Mouse (Mus musculus): ENCODE results near the gene Clec16a. TPM values are rescaled to one million over a fixed set of nuclear protein-coding genes. Genes with fewer than 3 reads are reported as not detected.

The Clec16a gene
- polyA plus RNA-seq, 1 experiment from 2014 or later = 32.3 TPM

- WGBS = 81% methylated on average over 3 of the region's 3 CpGs
- no peaks in the 10 kb centered on the region for H3K4me1 ChIP-seq (ENCODE audit: control insufficient read depth, insufficient read depth, low read length)
- H3K27me3 ChIP-seq (ENCODE audit: control insufficient read depth, insufficient read depth, low read length) = no peaks in the 10 kb centered on the region
- H3K36me3 ChIP-seq (ENCODE audit: control insufficient read depth, insufficient read depth, low read length) = no peaks in the 10 kb centered on the region
- no peak overlapping the region for H3K27ac ChIP-seq (replicated peaks; ENCODE audit: low read depth, low read length)
- DNase-seq (ENCODE audit: low spot score) (no peak), ATAC-seq (ENCODE audit: insufficient number of reproducible peaks, low FRiP score, low TSS enrichment, low read depth) (no peak)
- no peak overlapping the region for H3K4me2 ChIP-seq (ENCODE audit: low read depth, severe bottlenecking)
- H3K4me3 ChIP-seq (ENCODE audit: low read depth, low read length) = no peak overlapping the region
- H3K9ac ChIP-seq (ENCODE audit: low read length) = no peak overlapping the region
- H3K9me3 ChIP-seq (ENCODE audit: control insufficient read depth, low read length) = no peaks in the 10 kb centered on the region
Observed at GRCm38 (mm10) chr16:10754521-10755296, 209.6 kb downstream of the Clec16a start.

DNA sequence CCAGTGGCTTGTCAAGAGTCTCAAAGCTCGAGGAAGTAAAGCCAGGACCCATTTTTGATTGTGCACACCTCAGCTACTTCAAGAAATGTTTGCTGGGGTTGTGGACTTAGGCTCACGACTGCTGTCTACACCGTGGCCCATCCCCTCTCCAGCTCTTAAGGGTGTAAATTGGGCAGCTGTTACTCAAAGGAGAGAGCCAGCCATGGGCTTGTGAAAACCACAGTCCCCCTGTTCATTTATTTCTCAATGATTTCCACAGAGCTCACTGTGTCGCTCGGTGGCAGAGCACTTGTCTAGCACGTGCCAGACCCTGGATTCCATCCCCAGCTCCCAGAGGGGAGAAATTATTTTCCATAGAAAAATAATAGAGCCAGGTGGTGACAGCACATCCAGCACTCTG lies 211.0 kb downstream of the Clec16a start:
- Histone ChIP-seq H3K4me3 (ENCODE audit: low read depth, low read length) (no peak overlapping the region), H3K9ac (ENCODE audit: low read length) (no peak overlapping the region), H3K36me3 (ENCODE audit: control insufficient read depth, insufficient read depth, low read length) (no peaks in the 10 kb centered on the region), H3K27ac (replicated peaks; ENCODE audit: low read depth, low read length) (no peak overlapping the region), H3K4me1 (ENCODE audit: control insufficient read depth, insufficient read depth, low read length) (0 out of 2 replicates have a peak, but pooled peaks cover 3% of the 10 kb centered on the region), H3K9me3 (ENCODE audit: control insufficient read depth, low read length) (no peaks in the 10 kb centered on the region), H3K4me2 (ENCODE audit: low read depth, severe bottlenecking) (no peak overlapping the region), H3K27me3 (ENCODE audit: control insufficient read depth, insufficient read depth, low read length) (no peaks in the 10 kb centered on the region)
- no peak for ATAC-seq (ENCODE audit: insufficient number of reproducible peaks, low FRiP score, low TSS enrichment, low read depth)
- WGBS = 76% methylated on average over 6 of the region's 6 CpGs
- no peak for DNase-seq (ENCODE audit: low spot score)

DNA sequence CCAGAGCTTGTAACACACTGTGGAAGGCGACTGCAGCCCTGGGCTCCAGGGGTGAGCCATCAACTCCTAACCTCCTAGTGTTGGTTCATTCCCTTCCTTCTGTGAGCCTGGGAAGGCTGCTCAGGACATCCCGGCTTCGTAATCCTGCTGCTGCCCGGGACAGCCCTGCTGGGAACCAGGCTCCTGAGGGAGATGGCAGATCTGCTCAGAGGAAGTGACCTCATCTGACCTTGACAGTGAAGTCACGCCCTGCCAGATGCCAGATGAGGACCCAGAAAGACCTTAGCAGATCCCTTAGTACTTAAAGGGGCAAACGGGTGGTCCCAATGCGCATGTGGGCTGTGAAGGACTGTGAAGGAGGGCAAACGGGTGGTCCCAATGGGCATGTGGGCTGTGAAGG lies 216.0 kb downstream of the Clec16a start:
- WGBS = 49% methylated on average over 8 of the region's 8 CpGs
- Histone ChIP-seq H3K36me3 (ENCODE audit: control insufficient read depth, insufficient read depth, low read length) (no peaks in the 10 kb centered on the region), H3K9me3 (ENCODE audit: control insufficient read depth, low read length) (no peaks in the 10 kb centered on the region), H3K4me1 (ENCODE audit: control insufficient read depth, insufficient read depth, low read length) (0 out of 2 replicates have a peak, but pooled peaks cover 3% of the 10 kb centered on the region), H3K4me2 (ENCODE audit: low read depth, severe bottlenecking) (no peak overlapping the region), H3K27ac (replicated peaks; ENCODE audit: low read depth, low read length) (no peak overlapping the region), H3K4me3 (ENCODE audit: low read depth, low read length) (no peak overlapping the region), H3K9ac (ENCODE audit: low read length) (no peak overlapping the region), H3K27me3 (ENCODE audit: control insufficient read depth, insufficient read depth, low read length) (no peaks in the 10 kb centered on the region)
- ATAC-seq (ENCODE audit: insufficient number of reproducible peaks, low FRiP score, low TSS enrichment, low read depth) = no peak
- DNase-seq (ENCODE audit: low spot score) = no peak

GRCm38 (mm10) chr16:10762569-10763180 lies 217.5 kb downstream of the Clec16a start:
- Histone ChIP-seq H3K27me3 (ENCODE audit: control insufficient read depth, insufficient read depth, low read length) (no peaks in the 10 kb centered on the region), H3K4me3 (ENCODE audit: low read depth, low read length) (no peak overlapping the region), H3K4me2 (ENCODE audit: low read depth, severe bottlenecking) (no peak overlapping the region), H3K9ac (ENCODE audit: low read length) (no peak overlapping the region), H3K27ac (replicated peaks; ENCODE audit: low read depth, low read length) (no peak overlapping the region), H3K9me3 (ENCODE audit: control insufficient read depth, low read length) (no peaks in the 10 kb centered on the region), H3K4me1 (ENCODE audit: control insufficient read depth, insufficient read depth, low read length) (0 out of 2 replicates have a peak, but pooled peaks cover 3% of the 10 kb centered on the region), H3K36me3 (ENCODE audit: control insufficient read depth, insufficient read depth, low read length) (no peaks in the 10 kb centered on the region)
- ATAC-seq (ENCODE audit: insufficient number of reproducible peaks, low FRiP score, low TSS enrichment, low read depth) (no peak), DNase-seq (ENCODE audit: low spot score) (no peak)
- 63% methylated on average over 5 of the region's 5 CpGs for WGBS

GRCm38 (mm10) chr16:10763540-10764264 lies 218.6 kb downstream of the Clec16a start:
- H3K4me1 ChIP-seq (ENCODE audit: control insufficient read depth, insufficient read depth, low read length) = 0 out of 2 replicates have a peak, but pooled peaks cover 3% of the 10 kb centered on the region
- H3K4me3 ChIP-seq (ENCODE audit: low read depth, low read length) = no peak overlapping the region
- ATAC-seq (ENCODE audit: insufficient number of reproducible peaks, low FRiP score, low TSS enrichment, low read depth) = no peak
- 40% methylated on average over 6 of the region's 6 CpGs for WGBS
- H3K9ac ChIP-seq (ENCODE audit: low read length) = no peak overlapping the region
- H3K27me3 ChIP-seq (ENCODE audit: control insufficient read depth, insufficient read depth, low read length) = no peaks in the 10 kb centered on the region
- no peak overlapping the region for H3K4me2 ChIP-seq (ENCODE audit: low read depth, severe bottlenecking)
- no peak overlapping the region for H3K27ac ChIP-seq (replicated peaks; ENCODE audit: low read depth, low read length)
- H3K9me3 ChIP-seq (ENCODE audit: control insufficient read depth, low read length) = no peaks in the 10 kb centered on the region
- no peaks in the 10 kb centered on the region for H3K36me3 ChIP-seq (ENCODE audit: control insufficient read depth, insufficient read depth, low read length)
- DNase-seq (ENCODE audit: low spot score) = no peak

- no peak overlapping the region for H3K27ac ChIP-seq (replicated peaks; ENCODE audit: low read depth, low read length)
- WGBS = 77% methylated on average over 2 of the region's 2 CpGs
- no peaks in the 10 kb centered on the region for H3K9me3 ChIP-seq (ENCODE audit: control insufficient read depth, low read length)
- no peak overlapping the region for H3K4me3 ChIP-seq (ENCODE audit: low read depth, low read length)
- H3K9ac ChIP-seq (ENCODE audit: low read length) = no peak overlapping the region
- no peaks in the 10 kb centered on the region for H3K36me3 ChIP-seq (ENCODE audit: control insufficient read depth, insufficient read depth, low read length)
- no peak overlapping the region for H3K4me2 ChIP-seq (ENCODE audit: low read depth, severe bottlenecking)
- DNase-seq (ENCODE audit: low spot score) = no peak
- 0 out of 2 replicates have a peak, but pooled peaks cover 3% of the 10 kb centered on the region for H3K4me1 ChIP-seq (ENCODE audit: control insufficient read depth, insufficient read depth, low read length)
- no peak for ATAC-seq (ENCODE audit: insufficient number of reproducible peaks, low FRiP score, low TSS enrichment, low read depth)
- no peaks in the 10 kb centered on the region for H3K27me3 ChIP-seq (ENCODE audit: control insufficient read depth, insufficient read depth, low read length)
Observed at GRCm38 (mm10) chr16:10764323-10764722, 219.2 kb downstream of the Clec16a start.

DNA sequence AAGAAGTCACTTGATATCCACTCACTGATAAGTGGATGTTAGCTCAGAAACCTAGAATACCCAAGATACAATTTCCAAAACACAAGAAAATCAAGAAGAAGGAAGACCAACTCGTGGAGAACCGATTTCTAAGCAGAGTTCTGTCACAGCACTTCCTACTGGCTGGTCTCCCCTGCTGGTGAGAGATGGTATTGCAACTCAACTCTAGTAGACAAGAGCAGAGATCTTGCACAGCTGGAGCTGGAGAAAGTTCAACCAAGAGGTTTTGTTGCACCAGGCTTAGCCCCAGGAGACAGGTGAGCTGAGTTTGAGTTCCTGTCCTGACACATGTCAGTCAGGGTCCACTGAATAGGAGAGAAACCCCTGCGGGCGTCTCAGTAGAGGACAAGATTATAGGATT lies 222.0 kb downstream of the Clec16a start:
- Histone ChIP-seq H3K9me3 (ENCODE audit: control insufficient read depth, low read length) (no peaks in the 10 kb centered on the region), H3K4me2 (ENCODE audit: low read depth, severe bottlenecking) (no peak overlapping the region), H3K27ac (replicated peaks; ENCODE audit: low read depth, low read length) (no peak overlapping the region), H3K9ac (ENCODE audit: low read length) (no peak overlapping the region), H3K27me3 (ENCODE audit: control insufficient read depth, insufficient read depth, low read length) (no peaks in the 10 kb centered on the region), H3K36me3 (ENCODE audit: control insufficient read depth, insufficient read depth, low read length) (no peaks in the 10 kb centered on the region), H3K4me3 (ENCODE audit: low read depth, low read length) (no peak overlapping the region), H3K4me1 (ENCODE audit: control insufficient read depth, insufficient read depth, low read length) (no peaks in the 10 kb centered on the region)
- 46% methylated on average over 4 of the region's 4 CpGs for WGBS
- no peak for ATAC-seq (ENCODE audit: insufficient number of reproducible peaks, low FRiP score, low TSS enrichment, low read depth)
- peak; percentile 82 for DNase-seq (ENCODE audit: low spot score)

DNA sequence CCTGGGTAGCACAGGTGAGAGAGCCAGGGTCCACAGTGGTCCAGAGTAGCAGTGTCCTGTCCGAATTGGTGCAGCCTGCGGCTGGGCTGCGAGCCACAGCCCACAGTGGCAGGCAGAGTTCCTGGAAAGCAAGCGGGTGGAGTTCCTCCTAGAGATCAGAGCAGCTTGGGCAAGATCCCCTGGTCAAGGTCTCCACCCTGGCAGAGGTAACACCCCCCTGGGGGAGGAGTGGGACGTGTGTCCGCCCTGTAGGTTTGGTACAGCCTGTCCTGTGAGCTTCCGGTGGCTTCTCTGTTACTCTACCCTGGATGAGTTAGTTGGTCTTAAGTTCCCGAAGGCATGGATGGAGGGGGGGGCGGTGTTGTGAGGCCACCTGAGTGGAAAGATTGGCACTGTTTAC lies 223.7 kb downstream of the Clec16a start:
- H3K27ac ChIP-seq (replicated peaks; ENCODE audit: low read depth, low read length) = no peak overlapping the region
- H3K9ac ChIP-seq (ENCODE audit: low read length) = no peak overlapping the region
- no peaks in the 10 kb centered on the region for H3K9me3 ChIP-seq (ENCODE audit: control insufficient read depth, low read length)
- H3K27me3 ChIP-seq (ENCODE audit: control insufficient read depth, insufficient read depth, low read length) = no peaks in the 10 kb centered on the region
- DNase-seq (ENCODE audit: low spot score) (no peak), ATAC-seq (ENCODE audit: insufficient number of reproducible peaks, low FRiP score, low TSS enrichment, low read depth) (no peak)
- H3K4me2 ChIP-seq (ENCODE audit: low read depth, severe bottlenecking) = no peak overlapping the region
- WGBS = 49% methylated on average over 9 of the region's 9 CpGs
- H3K4me3 ChIP-seq (ENCODE audit: low read depth, low read length) = no peak overlapping the region
- no peaks in the 10 kb centered on the region for H3K36me3 ChIP-seq (ENCODE audit: control insufficient read depth, insufficient read depth, low read length)
- no peaks in the 10 kb centered on the region for H3K4me1 ChIP-seq (ENCODE audit: control insufficient read depth, insufficient read depth, low read length)
